15 mouse cellular contexts compared by ENCODE assay signal in genomic region chr17:87982112-87982511, GRCm38 (mm10). TPM values are rescaled to one million over a fixed set of nuclear protein-coding genes. Genes with fewer than 3 reads are reported as not detected.
DNase-seq lines count a peak whose midpoint lies in the region; ATAC-seq and TF ChIP-seq lines count a peak whose summit lies in the region.
"Had no signal": no experiment of that assay in that cellular context is flagged by ENCODE, and none has a peak within 500 bp of the region (broad histone marks: within the 10 kb centered on the region; RNA-seq: fewer than 3 reads in every experiment).

No protein-coding gene starts in this region.

- no peaks in the 10 kb centered on the region for H3K27me3 ChIP-seq in heart, postnatal 0 days (ENCODE audit: control insufficient read depth, insufficient read depth, low read length)
- H3K27me3 ChIP-seq in heart, embryonic 12.5 days (replicated peaks), result no peaks in the 10 kb centered on the region
- H3K27me3 ChIP-seq in lung, embryonic 14.5 days (ENCODE audit: insufficient read depth, low read length), result no peaks in the 10 kb centered on the region
- H3K27me3 ChIP-seq: embryonic facial prominence, embryonic 13.5 days; forebrain, embryonic 12.5 days; heart, embryonic 15.5 days had no signal

- no peaks in the 10 kb centered on the region for H3K4me1 ChIP-seq in heart, postnatal 0 days (ENCODE audit: control insufficient read depth, insufficient read depth)
- H3K4me1 ChIP-seq in heart, embryonic 12.5 days (replicated peaks), result peaks cover 9% of the 10 kb centered on the region
- no peaks in the 10 kb centered on the region for H3K4me1 ChIP-seq in lung, embryonic 14.5 days (ENCODE audit: insufficient read depth)

- ATAC-seq in heart, postnatal 0 days (ENCODE audit: insufficient read depth, low read depth), result no peak
- ATAC-seq in heart, embryonic 12.5 days (ENCODE audit: insufficient number of reproducible peaks, low FRiP score), result no peak
- no peak for ATAC-seq in lung, embryonic 14.5 days (ENCODE audit: insufficient read depth)
- ATAC-seq in CD4-positive, CD25-positive, alpha-beta regulatory T cell, adult 4 months, result peak; percentile 51
- ATAC-seq: hindbrain, embryonic 16.5 days had no signal

- no peak overlapping the region for H3K4me3 ChIP-seq in heart, postnatal 0 days (ENCODE audit: low read depth, low read length)
- no peak overlapping the region for H3K4me3 ChIP-seq in heart, embryonic 12.5 days
- H3K4me3 ChIP-seq in lung, embryonic 14.5 days (ENCODE audit: low read depth, low read length), result no peak overlapping the region
- H3K4me3 ChIP-seq: embryonic facial prominence, embryonic 13.5 days; forebrain, embryonic 12.5 days; heart, embryonic 15.5 days; myocyte had no signal

- TF ChIP-seq EP300 in heart, postnatal 0 days (IDR thresholded peaks at IDR 0.05; ENCODE audit: low read depth), result no peak

- peak; percentile 35 for TF ChIP-seq CTCF in heart, postnatal 0 days (IDR thresholded peaks at IDR 0.05; ENCODE audit: low read depth)
- TF ChIP-seq CTCF in lung, embryonic 14.5 days (IDR thresholded peaks at IDR 0.05; ENCODE audit: low read depth), result peak; percentile 40

- H3K9me3 ChIP-seq in heart, postnatal 0 days (replicated peaks; ENCODE audit: control insufficient read depth, low read length), result no peaks in the 10 kb centered on the region
- no peaks in the 10 kb centered on the region for H3K9me3 ChIP-seq in heart, embryonic 12.5 days (replicated peaks)
- no peaks in the 10 kb centered on the region for H3K9me3 ChIP-seq in lung, embryonic 14.5 days (ENCODE audit: low read depth, low read length)
- H3K9me3 ChIP-seq: embryonic facial prominence, embryonic 13.5 days; forebrain, embryonic 12.5 days; heart, embryonic 15.5 days had no signal

- H3K36me3 ChIP-seq in heart, postnatal 0 days (replicated peaks; ENCODE audit: control insufficient read depth, insufficient read depth, low read length), result peaks cover 30% of the 10 kb centered on the region
- peaks cover 71% of the 10 kb centered on the region for H3K36me3 ChIP-seq in heart, embryonic 12.5 days
- peaks cover 86% of the 10 kb centered on the region for H3K36me3 ChIP-seq in lung, embryonic 14.5 days (ENCODE audit: insufficient read depth)

- 77% methylated on average over 3 of the region's 3 CpGs for WGBS in heart, postnatal 0 days
- 88% methylated on average over 3 of the region's 3 CpGs for WGBS in heart, embryonic 12.5 days
- WGBS in lung, embryonic 14.5 days, result 82% methylated on average over 3 of the region's 3 CpGs

- H3K4me2 ChIP-seq in heart, postnatal 0 days (ENCODE audit: low read depth, low read length), result no peak overlapping the region
- H3K4me2 ChIP-seq in heart, embryonic 12.5 days, result no peak overlapping the region
- H3K4me2 ChIP-seq in lung, embryonic 14.5 days, result no peak overlapping the region
- H3K4me2 ChIP-seq: embryonic facial prominence, embryonic 13.5 days; forebrain, embryonic 12.5 days; heart, embryonic 15.5 days had no signal

- no peak for DNase-seq in heart, postnatal 0 days (ENCODE audit: low spot score)
- DNase-seq in lung, embryonic 14.5 days, result no peak
- DNase-seq in lung, adult 18-20 months, result no peak
- peak; percentile 51 for DNase-seq in induced T-regulatory cell, adult 2 months (ENCODE audit: low read depth)
- DNase-seq in testis, postnatal 10 days (ENCODE audit: low spot score), result no peak
- no peak for DNase-seq in urinary bladder, postnatal 36 days (ENCODE audit: low spot score in 2 of 2)
- DNase-seq: cerebellum, postnatal 10 days; gastrocnemius, postnatal 14 days had no signal

- no peak overlapping the region for H3K9ac ChIP-seq in heart, postnatal 0 days (replicated peaks; ENCODE audit: low read depth, low read length)
- H3K9ac ChIP-seq in heart, embryonic 12.5 days, result no peak overlapping the region
- no peak overlapping the region for H3K9ac ChIP-seq in lung, embryonic 14.5 days
- H3K9ac ChIP-seq: embryonic facial prominence, embryonic 13.5 days; forebrain, embryonic 12.5 days; heart, embryonic 15.5 days had no signal

- no peak overlapping the region for H3K27ac ChIP-seq in heart, postnatal 0 days (ENCODE audit: low read depth)
- no peak overlapping the region for H3K27ac ChIP-seq in heart, embryonic 12.5 days (ENCODE audit: poor library complexity, severe bottlenecking)
- no peak overlapping the region for H3K27ac ChIP-seq in lung, embryonic 14.5 days (ENCODE audit: low read depth)
- H3K27ac ChIP-seq: embryonic facial prominence, embryonic 13.5 days; forebrain, embryonic 12.5 days; heart, embryonic 15.5 days had no signal

RNA-seq across cellular contexts. Expression of gene Msh6, which starts 7.2 kb away (rescaled TPM):
- 9.4 and 22.2 TPM in 2 replicates for total RNA-seq in heart, postnatal 0 days (2014; rRNA removed; ENCODE audit: low replicate concordance)
- 8.6 and 8.9 TPM in 2 replicates for polyA plus RNA-seq in heart, postnatal 0 days (2015; fragmentation: Nextera tagmentation; extraction: Ambion mirVana)
- polyA plus RNA-seq in heart, embryonic 12.5 days (2016; fragmentation: Nextera tagmentation; extraction: Ambion mirVana), result 40.3 and 43.3 TPM in 2 replicates
- polyA plus RNA-seq in lung, embryonic 14.5 days (2014; fragmentation: Nextera tagmentation; extraction: Ambion mirVana), result 62.3 and 69.8 TPM in 2 replicates
- polyA plus RNA-seq in CD4-positive, CD25-positive, alpha-beta regulatory T cell, adult 4 months (2017; shearing (Covaris generic)), result 10 to 100 TPM; 12.8 to 15.1 TPM
